Mouse (Mus musculus) cerebellum, adult 2 months (tissue): ENCODE measurements around the gene Kmt5c.

Experiments used
- CTCF ChIP-seq: fragments of 200-500 bp; IDR thresholded peaks from 2 replicates; pipeline ENCODE4 v1.5.1; 2011; ENCODE audit warnings: low read depth, mild to moderate bottlenecking, control low read depth, low read length, moderate library complexity, borderline replicate concordance; ENCODE audit not compliant: insufficient read depth
- POLR2A ChIP-seq: fragments of 200-500 bp; IDR thresholded peaks from 2 replicates; pipeline ENCODE4 v1.6.1; 2011; ENCODE audit warnings: low read length, control low read depth, borderline replicate concordance; ENCODE audit not compliant: insufficient read depth

GRCm38 (mm10) chr7:4749169-4749568, 9.3 kb downstream of the Kmt5c start:
- TF ChIP-seq POLR2A (no peak), CTCF (no peak)
